Mouse (Mus musculus) forebrain, postnatal 0 days (tissue): ENCODE results near the gene Cnr1. TPM values are rescaled to one million over a fixed set of nuclear protein-coding genes. Genes with fewer than 3 reads are reported as not detected.

Experiments
- ATAC-seq: fragments of 200-750 bp; cut with Nextera tagmentation; 2 replicates; pipeline ENCODE4 v1.8.0; 2017; ENCODE audit warnings: mild to moderate bottlenecking, moderate library complexity
- DNase-seq: peaks from one replicate; pipeline ENCODE4 v3.0.0-alpha.2; 2015
- H3K27ac ChIP-seq: fragments of 300-500 bp; sonication (generic); 2 replicates; pipeline ENCODE4 v1.5.1; 2014; ENCODE audit warnings: low read depth, mild to moderate bottlenecking, antibody characterized with exemption, low read length, moderate library complexity, mixed read lengths
- H3K27me3 ChIP-seq: fragments of 300-500 bp; sonication (generic); 2 replicates; pipeline ENCODE4 v1.6.1; 2014; ENCODE audit warnings: mild to moderate bottlenecking, low read length, mixed read lengths; ENCODE audit not compliant: insufficient read depth
- H3K36me3 ChIP-seq: fragments of 300-500 bp; sonication (generic); 2 replicates; pipeline ENCODE4 v1.6.1; 2014; ENCODE audit warnings: mild to moderate bottlenecking, moderate library complexity; ENCODE audit not compliant: insufficient read depth
- H3K4me1 ChIP-seq: fragments of 300-500 bp; sonication (generic); 2 replicates; pipeline ENCODE4 v1.6.1; 2014; ENCODE audit warnings: antibody characterized with exemption; ENCODE audit not compliant: insufficient read depth
- H3K4me2 ChIP-seq: fragments of 300-500 bp; sonication (generic); 2 replicates; pipeline ENCODE4 v1.6.1; 2014; ENCODE audit warnings: low read depth, mild to moderate bottlenecking, moderate library complexity
- H3K4me3 ChIP-seq: fragments of 300-500 bp; sonication (generic); 2 replicates; pipeline ENCODE4 v1.5.1; 2014; ENCODE audit warnings: low read depth, low read length, mixed read lengths
- H3K9ac ChIP-seq: fragments of 300-500 bp; sonication (generic); 2 replicates; pipeline ENCODE4 v1.6.1; 2014; ENCODE audit warnings: mild to moderate bottlenecking
- H3K9me3 ChIP-seq: fragments of 300-500 bp; sonication (generic); 2 replicates; pipeline ENCODE4 v1.6.1; 2016; ENCODE audit warnings: low read length
- CTCF ChIP-seq: sonication (generic); IDR thresholded peaks from 2 replicates; pipeline ENCODE4 v1.5.1; 2016; ENCODE audit warnings: antibody characterized with exemption, control low read depth, low read depth
- WGBS: fragments of 180-500 bp; shearing (Covaris S2); extraction: QIAGEN DNeasy Blood & Tissue Kit; methylation state at CpG from one replicate; pipeline ENCODE4 v1.1.7; 2014; 5-methylcytosine and 5-hydroxymethylcytosine counted together
- polyA plus RNA-seq: library from polyadenylated mRNA; unstranded; fragments of >200 nt; fragmentation: Nextera tagmentation; extraction: Ambion mirVana; gene quantifications from 2 replicates; pipeline ENCODE4 v1.2.1, GENCODE M21; 2015
- total RNA-seq: library from RNA; depleted of rRNA; stranded (reverse); fragments of >200 nt; gene quantifications from 2 replicates; pipeline ENCODE4 v1.2.3, GENCODE M21; 2014

The Cnr1 gene
- total and polyA plus RNA-seq, 2 experiments from 2014 or later, result 48.0 to 178 TPM

DNA sequence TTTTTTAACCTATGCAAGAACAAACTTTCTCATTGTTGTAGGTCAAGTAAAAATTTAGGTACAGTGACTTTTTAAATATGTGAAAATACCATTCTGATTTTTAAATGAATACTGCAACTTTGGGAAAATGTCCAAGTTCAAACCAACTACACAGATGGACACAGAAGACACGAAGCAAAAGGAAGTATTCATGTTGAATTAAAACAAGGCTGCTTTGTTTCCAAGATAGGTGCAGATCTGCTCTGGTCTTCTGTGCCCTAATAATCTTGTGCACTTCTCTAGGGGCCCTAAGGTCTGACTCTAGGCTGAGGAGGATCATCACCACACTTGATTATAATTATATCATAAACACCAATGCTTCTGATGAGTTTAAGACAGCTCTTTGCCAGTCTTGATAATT is 4.1 kb downstream of the Cnr1 start:
- H3K9me3 ChIP-seq, result no peaks in the 10 kb centered on the region
- H3K4me1 ChIP-seq, result 0 out of 2 replicates have a peak, but pooled peaks cover 7% of the 10 kb centered on the region
- H3K9ac ChIP-seq, result no peak overlapping the region
- 33% methylated on average over 1 of the region's 1 CpGs for WGBS
- no peak overlapping the region for H3K27ac ChIP-seq
- no peaks in the 10 kb centered on the region for H3K27me3 ChIP-seq
- peak overlapping the region; percentile 41 for H3K4me2 ChIP-seq
- DNase-seq (no peak), ATAC-seq (no peak)
- H3K4me3 ChIP-seq, result peak overlapping the region; percentile 16
- no peaks in the 10 kb centered on the region for H3K36me3 ChIP-seq
- no peak for TF ChIP-seq CTCF

DNA sequence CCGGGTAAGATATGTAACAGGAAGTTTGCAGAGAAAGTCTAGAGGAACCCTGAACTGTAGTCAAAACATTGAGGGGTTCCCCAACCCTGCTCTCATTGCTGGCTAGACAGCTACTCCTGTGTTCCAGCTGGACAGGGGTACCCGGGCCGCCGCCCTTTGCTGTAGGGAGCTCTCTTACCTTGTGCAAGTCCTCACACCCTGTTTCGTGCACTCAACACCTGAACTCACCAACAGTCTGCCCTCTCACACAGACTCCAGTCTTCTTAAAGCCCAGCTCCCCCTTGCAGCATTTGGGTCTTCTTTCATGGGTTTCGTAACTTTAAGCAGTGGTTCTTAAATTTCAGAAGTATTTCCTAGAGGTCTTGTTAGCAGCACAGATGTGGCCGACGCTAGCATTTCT is 7.0 kb downstream of the Cnr1 start:
- 88% methylated on average over 8 of the region's 8 CpGs for WGBS
- DNase-seq, result no peak
- ATAC-seq, result no peak
- Histone ChIP-seq H3K36me3 (no peaks in the 10 kb centered on the region), H3K9ac (no peak overlapping the region), H3K27ac (no peak overlapping the region), H3K4me3 (no peak overlapping the region), H3K27me3 (no peaks in the 10 kb centered on the region), H3K9me3 (no peaks in the 10 kb centered on the region), H3K4me1 (0 out of 2 replicates have a peak, but pooled peaks cover 7% of the 10 kb centered on the region), H3K4me2 (no peak overlapping the region)
- no peak for TF ChIP-seq CTCF

DNA sequence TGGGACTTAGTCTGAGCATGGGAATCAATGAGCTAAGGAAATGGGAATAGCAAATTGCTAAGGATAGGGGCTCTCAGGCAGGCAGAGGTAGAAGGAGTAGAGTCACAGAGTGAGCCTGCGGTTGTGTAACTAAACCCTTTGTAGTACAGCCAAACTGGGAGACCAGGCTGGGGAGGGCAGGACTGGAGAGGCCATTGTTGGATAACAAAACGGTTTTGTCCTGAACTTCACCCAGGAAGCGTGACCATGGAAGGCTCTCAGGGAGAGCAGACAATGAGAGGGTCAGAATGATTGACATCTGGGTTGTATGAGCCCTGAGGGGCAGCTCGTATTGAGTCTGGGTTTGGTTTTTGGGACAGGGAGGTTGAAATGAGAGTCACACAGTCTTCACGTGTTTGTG is 17.2 kb downstream of the Cnr1 start:
- Histone ChIP-seq H3K4me1 (no peaks in the 10 kb centered on the region), H3K9ac (no peak overlapping the region), H3K27ac (0 out of 2 replicates have a peak overlapping the region, but pooled peaks have one; percentile 15), H3K4me2 (no peak overlapping the region), H3K27me3 (no peaks in the 10 kb centered on the region), H3K36me3 (peaks cover 28% of the 10 kb centered on the region), H3K9me3 (no peaks in the 10 kb centered on the region), H3K4me3 (no peak overlapping the region)
- ATAC-seq (no peak), DNase-seq (no peak)
- WGBS, result 15% methylated on average over 5 of the region's 5 CpGs
- no peak for TF ChIP-seq CTCF

DNA sequence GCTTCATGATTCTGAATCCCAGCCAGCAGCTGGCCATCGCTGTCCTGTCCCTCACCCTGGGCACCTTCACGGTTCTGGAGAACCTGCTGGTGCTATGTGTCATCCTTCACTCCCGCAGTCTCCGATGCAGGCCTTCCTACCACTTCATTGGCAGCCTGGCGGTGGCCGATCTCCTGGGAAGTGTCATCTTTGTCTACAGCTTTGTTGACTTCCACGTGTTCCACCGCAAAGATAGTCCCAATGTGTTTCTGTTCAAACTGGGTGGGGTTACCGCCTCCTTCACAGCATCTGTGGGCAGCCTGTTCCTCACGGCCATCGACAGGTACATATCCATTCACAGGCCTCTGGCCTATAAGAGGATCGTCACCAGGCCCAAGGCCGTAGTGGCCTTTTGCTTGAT is 19.5 kb downstream of the Cnr1 start:
- peaks cover 31% of the 10 kb centered on the region for H3K36me3 ChIP-seq
- H3K9ac ChIP-seq, result no peak overlapping the region
- no peak for DNase-seq
- no peak for ATAC-seq
- no peak for TF ChIP-seq CTCF
- no peak overlapping the region for H3K4me3 ChIP-seq
- no peaks in the 10 kb centered on the region for H3K4me1 ChIP-seq
- no peak overlapping the region for H3K27ac ChIP-seq
- no peaks in the 10 kb centered on the region for H3K9me3 ChIP-seq
- 97% methylated on average over 13 of the region's 13 CpGs for WGBS
- H3K4me2 ChIP-seq, result no peak overlapping the region
- H3K27me3 ChIP-seq, result no peaks in the 10 kb centered on the region

DNA sequence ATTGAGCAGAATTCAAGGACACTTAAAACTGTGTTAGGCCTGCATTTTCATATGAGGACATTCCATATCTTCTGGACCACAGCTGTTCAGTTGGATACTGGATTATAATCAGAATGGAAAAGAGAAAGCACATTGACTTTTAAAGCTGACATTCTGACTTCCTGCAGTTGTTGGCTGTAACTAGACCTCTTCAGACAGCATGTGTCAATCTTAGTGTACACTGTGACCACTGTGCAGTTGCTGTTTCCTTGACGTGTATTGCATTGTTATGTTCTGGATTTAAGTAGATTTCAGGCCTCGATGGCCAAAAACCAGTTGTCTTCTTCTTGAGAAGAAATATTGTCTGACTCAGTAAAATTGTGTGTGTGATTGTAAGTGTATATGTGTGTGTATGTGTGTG is 21.3 kb downstream of the Cnr1 start:
- H3K9me3 ChIP-seq, result no peaks in the 10 kb centered on the region
- no peak overlapping the region for H3K4me2 ChIP-seq
- no peak overlapping the region for H3K4me3 ChIP-seq
- ATAC-seq (no peak), DNase-seq (no peak)
- H3K27me3 ChIP-seq, result no peaks in the 10 kb centered on the region
- peaks cover 28% of the 10 kb centered on the region for H3K36me3 ChIP-seq
- no peak overlapping the region for H3K9ac ChIP-seq
- no peak for TF ChIP-seq CTCF
- H3K4me1 ChIP-seq, result no peaks in the 10 kb centered on the region
- 86% methylated on average over 2 of the region's 2 CpGs for WGBS
- H3K27ac ChIP-seq, result no peak overlapping the region

DNA sequence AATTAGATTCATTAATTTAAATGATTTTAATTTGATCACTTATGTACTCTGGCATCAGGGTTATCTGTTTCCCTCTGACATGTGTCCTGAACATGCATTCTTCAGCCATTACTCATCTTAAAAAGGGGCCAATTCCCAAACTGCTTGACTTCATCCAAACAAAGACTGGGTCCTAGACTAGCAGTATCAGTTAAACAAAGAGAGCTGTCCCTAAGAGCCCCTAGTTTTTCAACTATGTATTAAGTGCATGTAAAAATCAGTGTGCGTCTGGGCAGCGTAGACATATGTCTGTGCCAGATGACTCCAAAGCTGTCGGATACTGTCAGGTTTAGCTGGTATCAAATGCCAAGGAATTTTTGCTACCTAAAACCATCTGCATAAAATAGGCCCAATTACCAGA is 23.2 kb downstream of the Cnr1 start:
- no peak for DNase-seq
- Histone ChIP-seq H3K9me3 (no peaks in the 10 kb centered on the region), H3K9ac (no peak overlapping the region), H3K4me1 (no peaks in the 10 kb centered on the region), H3K4me3 (no peak overlapping the region), H3K27ac (no peak overlapping the region), H3K27me3 (no peaks in the 10 kb centered on the region), H3K4me2 (no peak overlapping the region), H3K36me3 (peaks cover 24% of the 10 kb centered on the region)
- WGBS, result 44% methylated on average over 3 of the region's 3 CpGs
- no peak for ATAC-seq
- TF ChIP-seq CTCF, result no peak

DNA sequence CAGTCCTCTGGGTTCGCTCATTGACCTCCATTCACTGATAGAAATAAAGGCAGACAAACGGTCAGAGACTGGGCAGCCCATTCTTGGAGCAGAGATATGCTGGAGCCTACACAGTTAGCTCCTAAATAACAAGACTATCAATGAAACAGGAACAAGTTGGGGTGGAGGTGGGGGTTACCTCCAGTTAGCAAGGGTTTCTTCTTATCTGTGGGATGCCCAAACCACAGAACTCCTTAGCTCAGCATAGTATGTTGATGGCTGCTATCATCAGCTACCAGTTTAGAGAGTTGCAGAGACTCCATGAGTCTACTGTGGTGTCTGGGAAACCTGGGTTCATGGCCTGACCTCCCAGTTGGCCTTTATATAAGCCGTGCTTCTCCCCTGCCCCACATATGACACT is 33.0 kb downstream of the Cnr1 start:
- no peak for ATAC-seq

DNA sequence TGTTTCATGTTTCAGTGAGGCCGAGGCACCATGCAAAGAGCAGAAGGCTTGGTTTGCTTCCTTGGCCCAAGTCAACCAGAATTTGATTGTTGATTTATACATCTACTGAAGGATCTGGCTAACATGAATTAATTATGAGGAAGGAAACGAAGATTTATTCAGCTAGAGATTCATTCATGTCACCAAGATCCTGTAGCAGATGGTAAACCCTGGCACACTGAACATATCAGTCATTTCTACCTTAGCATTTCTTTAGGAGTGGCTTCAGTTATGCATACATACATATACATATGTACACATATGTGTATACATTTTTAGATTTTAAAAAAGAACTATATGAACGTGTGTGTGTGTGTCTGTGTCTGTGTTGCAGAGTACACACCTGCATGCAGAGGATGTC is 34.1 kb downstream of the Cnr1 start:
- DNase-seq (peak; percentile 51), ATAC-seq (peak; percentile 66)
- Histone ChIP-seq H3K9me3 (no peaks in the 10 kb centered on the region), H3K9ac (no peak overlapping the region), H3K4me3 (no peak overlapping the region), H3K4me1 (no peaks in the 10 kb centered on the region), H3K36me3 (no peaks in the 10 kb centered on the region), H3K4me2 (no peak overlapping the region), H3K27ac (no peak overlapping the region), H3K27me3 (no peaks in the 10 kb centered on the region)
- WGBS, result 56% methylated on average over 3 of the region's 3 CpGs
- TF ChIP-seq CTCF, result no peak

More for the DNA sequence above, 33.0 kb downstream of the Cnr1 start:
- Histone ChIP-seq H3K4me3 (no peak overlapping the region), H3K9me3 (no peaks in the 10 kb centered on the region), H3K4me2 (no peak overlapping the region), H3K27me3 (no peaks in the 10 kb centered on the region), H3K4me1 (no peaks in the 10 kb centered on the region), H3K27ac (no peak overlapping the region), H3K36me3 (no peaks in the 10 kb centered on the region), H3K9ac (no peak overlapping the region)
- WGBS, result 72% methylated on average over 3 of the region's 3 CpGs
- no peak for TF ChIP-seq CTCF
- DNase-seq, result no peak
